Mouse (Mus musculus) v-Abl transformed pro-B cells (cell line): ENCODE measurements around the gene Vdr.

Experiments
- in situ Hi-C, 2 experiments: fragments of 400-800 bp; cut with MboI; formaldehyde crosslinking; loops; one replicate each; pipeline ENCODE4 v1.15.1; 2025; ENCODE audit not compliant: unreplicated experiment in 2 of 2

Gene Vdr

GRCm38 (mm10) chr15:97910530-97910929 lies at the start of gene Vdr:
Vdr (minus strand) TSS chr15:97910630.
- in situ Hi-C loops: no loop called here

DNA sequence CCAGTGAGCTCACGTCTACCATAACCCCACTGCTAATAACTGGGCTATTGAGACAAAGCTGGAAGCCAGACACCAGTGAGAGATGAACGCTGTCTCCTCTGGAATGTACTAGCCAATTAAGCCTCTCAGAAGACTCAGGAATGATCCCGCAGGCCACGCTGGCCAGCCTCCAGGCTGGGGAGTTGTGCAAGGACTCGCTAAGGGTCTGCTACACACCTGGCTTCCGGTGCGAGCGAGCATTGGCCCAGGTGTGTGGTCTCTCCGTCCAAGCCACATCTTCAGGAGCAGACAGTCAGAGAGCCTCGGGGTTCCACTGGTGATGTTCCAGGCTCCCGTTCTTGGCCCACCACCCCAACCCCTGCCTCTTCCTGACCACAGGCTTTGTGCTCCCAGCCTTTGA lies 46.0 kb upstream of the Vdr start:
- in situ Hi-C loops: loop anchor here (25.0 kb wide), 3 partner anchors 206 to 769 kb away; partner anchors contain the start of genes Asb8 (in 1 of the 2) and Ccdc184 (in 1 of the 2)

- in situ Hi-C loops: loop anchor here (25.0 kb wide), 3 partner anchors 207 to 768 kb away; partner anchors contain the start of genes Asb8 (in 1 of the 2) and Ccdc184 (in 1 of the 2)
Measured at GRCm38 (mm10) chr15:97955742-97956141, 45.3 kb upstream of the Vdr start.

- in situ Hi-C loops: loop anchor here (25.0 kb wide), 3 partner anchors 207 to 768 kb away; partner anchors contain the start of genes Asb8 (in 1 of the 2) and Ccdc184 (in 1 of the 2)
Measured at GRCm38 (mm10) chr15:97955286-97955685, 44.9 kb upstream of the Vdr start.

- in situ Hi-C loops: loop anchor here (25.0 kb wide), 3 partner anchors 208 to 767 kb away; partner anchors contain the start of genes Asb8 (in 1 of the 2) and Ccdc184 (in 1 of the 2)
Measured at GRCm38 (mm10) chr15:97954671-97955070, 44.2 kb upstream of the Vdr start.

GRCm38 (mm10) chr15:97952889-97953189 lies 42.4 kb upstream of the Vdr start:
- in situ Hi-C loops: loop anchor here (25.0 kb wide), 3 partner anchors 209 to 766 kb away; partner anchors contain the start of genes Asb8 (in 1 of the 2) and Ccdc184 (in 1 of the 2)

DNA sequence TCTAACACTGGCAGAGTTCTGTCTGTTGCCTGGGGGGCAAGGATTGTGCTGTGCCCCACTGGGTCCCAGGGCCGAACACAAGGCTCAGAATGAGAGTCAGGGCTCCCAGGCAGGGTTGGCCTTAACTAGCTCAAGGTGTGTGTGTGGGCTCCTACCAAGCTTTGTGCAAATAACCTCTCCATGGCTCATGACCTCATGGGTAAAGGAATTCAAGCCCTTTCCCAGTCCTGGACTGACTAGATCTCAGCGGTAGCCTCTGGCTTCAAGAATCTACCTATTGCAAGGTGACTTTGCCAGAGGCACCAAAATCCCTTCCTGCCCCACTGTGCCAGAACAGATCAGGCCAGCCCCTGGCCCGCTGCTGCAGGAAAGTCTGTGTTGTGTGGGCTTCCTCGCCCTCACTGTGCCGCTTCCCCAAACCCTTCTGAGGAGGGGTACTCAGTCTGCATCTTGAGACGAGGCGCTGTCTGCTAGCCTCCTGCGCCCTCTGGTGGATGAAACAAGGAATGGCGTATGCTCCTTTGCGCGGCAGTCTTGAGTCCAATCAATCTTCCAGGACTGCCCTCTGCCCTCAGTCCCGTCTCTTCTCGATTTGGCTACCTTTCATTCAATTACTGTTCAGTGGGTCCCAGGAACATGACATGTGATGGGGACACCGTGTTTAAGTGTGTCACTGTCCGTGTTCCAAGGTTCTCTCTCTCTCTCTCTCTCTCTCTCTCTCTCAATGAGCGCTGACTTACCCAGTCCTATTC lies 41.9 kb upstream of the Vdr start:
- in situ Hi-C loops: loop anchor here (25.0 kb wide), 3 partner anchors 210 to 765 kb away; partner anchors contain the start of genes Asb8 (in 1 of the 2) and Ccdc184 (in 1 of the 2)

- in situ Hi-C loops: loop anchor here (25.0 kb wide), 3 partner anchors 212 to 763 kb away; partner anchors contain the start of genes Asb8 (in 1 of the 2) and Ccdc184 (in 1 of the 2)
Measured at GRCm38 (mm10) chr15:97950240-97950639, 39.8 kb upstream of the Vdr start.

DNA sequence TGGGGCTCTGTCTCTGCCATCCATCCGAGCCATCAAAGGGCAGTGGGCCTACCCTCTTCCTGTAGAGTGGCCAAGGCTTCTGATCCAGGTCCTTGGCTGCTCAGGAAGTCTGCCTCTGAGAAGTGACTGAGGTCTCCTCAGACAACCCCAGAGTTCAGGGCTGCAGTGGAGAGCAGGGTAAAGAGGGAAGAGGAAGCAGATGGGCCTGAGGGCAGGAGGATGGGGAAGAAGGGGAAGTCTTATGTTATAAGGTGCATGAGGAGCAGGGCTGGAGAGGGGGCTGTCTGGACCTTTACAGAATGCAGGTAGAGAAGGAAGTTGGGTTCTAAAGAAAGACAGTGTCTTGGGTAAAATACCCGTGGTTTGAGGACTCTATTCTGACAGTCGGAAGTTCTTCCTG lies 39.3 kb upstream of the Vdr start:
- in situ Hi-C loops: loop anchor here (5.0 to 25.0 kb wide), 5 partner anchors 85 to 762 kb away; partner anchors contain the start of genes Asb8 (in 1 of the 2) and Ccdc184 (in 1 of the 2)

- in situ Hi-C loops: loop anchor here (5.0 to 10.0 kb wide), 2 partner anchors 84 to 96 kb away; no protein-coding TSS in a partner anchor
Measured at GRCm38 (mm10) chr15:97948720-97949119, 38.3 kb upstream of the Vdr start.

- in situ Hi-C loops: loop anchor here (5.0 to 10.0 kb wide), 2 partner anchors 81 to 93 kb away; no protein-coding TSS in a partner anchor
Measured at GRCm38 (mm10) chr15:97945656-97946315, 35.4 kb upstream of the Vdr start.

- in situ Hi-C loops: loop anchor here (5.0 to 10.0 kb wide), 4 partner anchors 38 to 93 kb away; no protein-coding TSS in a partner anchor
Measured at GRCm38 (mm10) chr15:97944919-97945574, 34.6 kb upstream of the Vdr start.

GRCm38 (mm10) chr15:97943356-97943755 lies 32.9 kb upstream of the Vdr start:
- in situ Hi-C loops: loop anchor here (5.0 to 10.0 kb wide), 3 partner anchors 36 to 79 kb away; no protein-coding TSS in a partner anchor

DNA sequence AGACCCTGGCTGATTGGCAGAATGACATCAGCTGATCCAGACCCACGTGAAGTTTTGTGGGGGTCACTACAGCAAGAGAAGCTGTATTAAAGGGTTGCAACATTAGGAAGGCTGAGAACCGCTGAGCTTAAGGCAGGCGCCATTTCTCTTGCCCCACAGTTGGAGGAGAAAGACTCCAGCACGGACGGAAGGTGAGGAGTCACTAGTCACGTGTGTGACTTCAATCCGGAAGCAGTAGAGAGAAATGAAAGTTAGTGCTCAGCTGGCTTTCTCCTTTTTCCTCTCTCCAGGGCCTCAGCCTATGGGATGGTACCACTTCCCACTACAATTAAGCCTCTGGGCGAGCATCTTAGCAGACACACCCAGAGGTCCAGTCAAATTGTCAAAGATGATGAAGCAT lies 32.1 kb upstream of the Vdr start:
- in situ Hi-C loops: loop anchor here (5.0 to 10.0 kb wide), 3 partner anchors 35 to 78 kb away; no protein-coding TSS in a partner anchor

- in situ Hi-C loops: loop anchor here (5.0 to 10.0 kb wide), 3 partner anchors 34 to 77 kb away; no protein-coding TSS in a partner anchor
Measured at GRCm38 (mm10) chr15:97941306-97941705, 30.9 kb upstream of the Vdr start.

- in situ Hi-C loops: loop anchor here (5.0 to 10.0 kb wide), 3 partner anchors 33 to 75 kb away; no protein-coding TSS in a partner anchor
Measured at GRCm38 (mm10) chr15:97940088-97940487, 29.7 kb upstream of the Vdr start.

GRCm38 (mm10) chr15:97938580-97938979 lies 28.1 kb upstream of the Vdr start:
- in situ Hi-C loops: no loop called here

- in situ Hi-C loops: no loop called here
Measured at GRCm38 (mm10) chr15:97932441-97932840, 22.0 kb upstream of the Vdr start.

DNA sequence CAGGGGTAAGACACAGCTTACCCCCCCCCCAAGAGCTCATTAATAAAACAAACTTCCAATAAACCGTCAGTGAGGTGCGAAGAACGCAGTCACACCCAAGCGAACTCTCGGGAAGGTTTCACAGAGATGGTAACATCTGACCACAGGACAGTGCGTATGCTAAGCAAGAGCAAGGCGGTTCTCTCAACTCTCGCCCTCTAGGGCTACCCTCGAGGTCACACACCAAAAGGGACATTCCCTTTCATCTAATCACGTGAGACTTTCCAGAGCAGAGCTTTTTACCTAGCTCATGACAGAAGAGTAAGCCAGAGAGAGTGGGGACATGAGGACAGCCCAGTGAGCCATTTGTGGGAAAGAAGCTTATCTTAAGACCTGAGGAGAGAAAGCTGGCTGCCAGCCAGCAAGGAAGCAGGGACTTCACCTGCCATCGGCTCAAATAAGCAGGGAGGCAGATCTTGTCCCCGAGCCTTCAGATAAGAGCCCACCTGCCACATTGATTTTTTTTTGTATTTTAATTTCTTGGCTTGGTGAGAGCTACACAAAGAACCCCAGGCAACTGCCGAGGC lies 18.9 kb upstream of the Vdr start:
- in situ Hi-C loops: no loop called here

- in situ Hi-C loops: no loop called here
Measured at GRCm38 (mm10) chr15:97927821-97928220, 17.4 kb upstream of the Vdr start.
